Mouse (Mus musculus): ENCODE data around the gene Ccdc170. TPM values are rescaled to one million over a fixed set of nuclear protein-coding genes. Genes with fewer than 3 reads are reported as not detected.

The Ccdc170 gene
- polyA plus RNA-seq, 1 experiment from 2014 or later = 0.05 TPM

DNA sequence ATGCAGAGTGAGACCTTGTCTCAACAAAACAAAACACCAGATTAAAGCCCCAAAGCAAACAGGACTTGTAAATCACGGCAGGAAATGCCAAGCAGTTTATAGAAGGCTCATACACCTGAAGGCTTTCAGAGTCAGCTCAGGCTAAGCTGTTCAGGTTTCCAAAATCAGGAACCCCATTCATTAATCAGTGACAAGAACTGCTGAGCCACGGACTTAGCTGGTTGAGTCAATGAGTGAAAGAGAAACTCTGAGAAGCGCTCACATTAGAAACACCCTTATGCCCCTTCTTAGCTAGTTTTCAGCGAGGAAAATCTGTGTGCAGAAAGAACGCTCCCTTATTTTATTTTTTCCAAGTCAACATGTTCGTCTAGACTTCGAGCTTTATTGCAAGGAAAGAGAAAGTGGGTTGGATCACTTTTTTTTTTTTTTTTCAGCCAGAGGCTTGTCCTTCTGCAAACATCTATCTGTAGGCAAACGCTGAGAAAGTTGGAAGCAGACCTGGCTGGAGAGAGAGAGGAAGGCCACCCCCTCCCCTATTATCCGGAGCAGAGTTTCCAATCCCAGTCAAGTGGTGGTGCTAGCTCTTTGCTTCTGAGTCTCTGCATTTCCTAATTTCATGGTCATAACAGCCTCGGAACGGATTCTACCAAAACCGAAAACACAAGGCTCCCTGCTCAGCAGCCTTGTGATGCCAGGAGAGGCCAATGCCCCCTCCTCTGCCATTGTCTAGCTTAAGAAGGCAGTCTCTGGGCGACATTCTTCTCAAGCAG lies 129.3 kb downstream of the Ccdc170 start, which contains the start of gene Esr1:
Gene Esr1, plus strand, starts transcription at position 208 of the 770 bp plus-strand sequence.
- 54% methylated on average over 13 of the region's 13 CpGs for WGBS
- H3K4me2 ChIP-seq (replicated peaks) = no peak within 1 kb of the TSS

More for the DNA sequence above, 129.3 kb downstream of the Ccdc170 start, which contains the start of gene Esr1:
- Histone ChIP-seq H3K9ac (no peak within 1 kb of the TSS), H3K9me3 (no peaks in the 10 kb centered on the region), H3K27ac (no peak within 1 kb of the TSS), H3K36me3 (no peaks in the 10 kb centered on the region), H3K4me3 (no peak within 1 kb of the TSS), H3K27me3 (replicated peaks) (no peaks in the 10 kb centered on the region), H3K4me1 (no peaks in the 10 kb centered on the region)
- ATAC-seq (ENCODE audit: low FRiP score, low read depth) = no peak

Other genes with a start within 250 kb of the Ccdc170 start
- 81.2 and 94.2 TPM in 2 replicates for gene Akap12, start 216.1 kb upstream of the Ccdc170 start, polyA plus RNA-seq (2016; fragmentation: Nextera tagmentation; extraction: Ambion mirVana)
- 19.6 and 20.1 TPM in 2 replicates for gene Zbtb2, start 94.4 kb upstream of the Ccdc170 start, polyA plus RNA-seq (2016; fragmentation: Nextera tagmentation; extraction: Ambion mirVana)
- gene Rmnd1, start 50.1 kb upstream of the Ccdc170 start, polyA plus RNA-seq (2016; fragmentation: Nextera tagmentation; extraction: Ambion mirVana) = 48.9 and 49.4 TPM in 2 replicates
- 20.5 and 21.2 TPM in 2 replicates for gene Armt1, start 50.0 kb upstream of the Ccdc170 start, polyA plus RNA-seq (2016; fragmentation: Nextera tagmentation; extraction: Ambion mirVana)
- 0.09 and 0.30 TPM in 2 replicates for gene Esr1, start 129.1 kb downstream of the Ccdc170 start, polyA plus RNA-seq (2016; fragmentation: Nextera tagmentation; extraction: Ambion mirVana)

All from neural tube, embryonic 12.5 days (tissue).